Mouse (Mus musculus): ENCODE measurements around the gene Tmem102. TPM values are rescaled to one million over a fixed set of nuclear protein-coding genes. Genes with fewer than 3 reads are reported as not detected.

The Tmem102 gene
- polyA plus RNA-seq, 1 experiment from 2014 or later, result 0.88 TPM

GRCm38 (mm10) chr11:69775716-69776115 is 29.7 kb downstream of the Tmem102 start:
- Histone ChIP-seq H3K4me2 (ENCODE audit: low read depth) (no peak overlapping the region), H3K27me3 (ENCODE audit: control insufficient read depth, insufficient read depth, low read length) (peaks cover 10% of the 10 kb centered on the region; the same call in 1 of the 2 replicates), H3K27ac (ENCODE audit: low read depth, low read length) (no peak overlapping the region), H3K4me1 (ENCODE audit: control insufficient read depth, insufficient read depth, low read length) (no peaks in the 10 kb centered on the region; the same call in 1 of the 2 replicates), H3K4me3 (ENCODE audit: low read depth, low read length) (no peak overlapping the region), H3K36me3 (ENCODE audit: control insufficient read depth, insufficient read depth, low read length) (no peaks in the 10 kb centered on the region), H3K9ac (ENCODE audit: low read length) (no peak overlapping the region), H3K9me3 (ENCODE audit: control insufficient read depth, low read length) (no peaks in the 10 kb centered on the region)
- 61% methylated on average over 10 of the region's 10 CpGs for WGBS
- ATAC-seq (ENCODE audit: insufficient read depth, low FRiP score, low TSS enrichment) (no peak), DNase-seq (ENCODE audit: low spot score) (no peak)

- DNase-seq (ENCODE audit: low spot score) (no peak), ATAC-seq (ENCODE audit: insufficient read depth, low FRiP score, low TSS enrichment) (no peak)
- no peaks in the 10 kb centered on the region for H3K9me3 ChIP-seq (ENCODE audit: control insufficient read depth, low read length)
- no peak overlapping the region for H3K4me2 ChIP-seq (ENCODE audit: low read depth)
- H3K27me3 ChIP-seq (ENCODE audit: control insufficient read depth, insufficient read depth, low read length), result peaks cover 10% of the 10 kb centered on the region; the same call in 1 of the 2 replicates
- no peak overlapping the region for H3K27ac ChIP-seq (ENCODE audit: low read depth, low read length)
- 60% methylated on average over 5 of the region's 5 CpGs for WGBS
- no peaks in the 10 kb centered on the region for H3K36me3 ChIP-seq (ENCODE audit: control insufficient read depth, insufficient read depth, low read length)
- H3K9ac ChIP-seq (ENCODE audit: low read length), result no peak overlapping the region
- H3K4me1 ChIP-seq (ENCODE audit: control insufficient read depth, insufficient read depth, low read length), result no peaks in the 10 kb centered on the region; the same call in 1 of the 2 replicates
- no peak overlapping the region for H3K4me3 ChIP-seq (ENCODE audit: low read depth, low read length)
Observed at GRCm38 (mm10) chr11:69774961-69775360, 30.5 kb downstream of the Tmem102 start.

DNA sequence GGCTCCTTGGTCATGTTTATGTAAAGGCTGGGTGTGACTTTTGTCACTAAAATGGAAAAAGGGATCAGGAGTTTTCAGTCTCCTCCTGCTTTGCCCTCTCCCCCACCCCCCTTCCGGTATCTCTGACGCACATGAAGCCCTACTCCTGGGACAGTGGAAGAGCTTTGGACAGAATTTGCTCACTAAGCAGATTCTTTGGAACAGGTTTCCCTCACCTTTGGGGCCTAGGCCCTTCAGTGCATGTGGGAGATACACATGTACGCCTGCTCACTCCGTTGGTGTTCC is 37.9 kb downstream of the Tmem102 start:
- no peak overlapping the region for H3K27ac ChIP-seq (ENCODE audit: low read depth, low read length)
- H3K4me2 ChIP-seq (ENCODE audit: low read depth), result no peak overlapping the region
- DNase-seq (ENCODE audit: low spot score), result no peak
- H3K9me3 ChIP-seq (ENCODE audit: control insufficient read depth, low read length), result no peaks in the 10 kb centered on the region
- H3K36me3 ChIP-seq (ENCODE audit: control insufficient read depth, insufficient read depth, low read length), result no peaks in the 10 kb centered on the region
- ATAC-seq (ENCODE audit: insufficient read depth, low FRiP score, low TSS enrichment), result no peak
- H3K4me1 ChIP-seq (ENCODE audit: control insufficient read depth, insufficient read depth, low read length), result no peaks in the 10 kb centered on the region; the same call in 1 of the 2 replicates
- 73% methylated on average over 4 of the region's 4 CpGs for WGBS
- H3K27me3 ChIP-seq (ENCODE audit: control insufficient read depth, insufficient read depth, low read length), result no peaks in the 10 kb centered on the region
- H3K9ac ChIP-seq (ENCODE audit: low read length), result no peak overlapping the region
- H3K4me3 ChIP-seq (ENCODE audit: low read depth, low read length), result no peak overlapping the region

DNA sequence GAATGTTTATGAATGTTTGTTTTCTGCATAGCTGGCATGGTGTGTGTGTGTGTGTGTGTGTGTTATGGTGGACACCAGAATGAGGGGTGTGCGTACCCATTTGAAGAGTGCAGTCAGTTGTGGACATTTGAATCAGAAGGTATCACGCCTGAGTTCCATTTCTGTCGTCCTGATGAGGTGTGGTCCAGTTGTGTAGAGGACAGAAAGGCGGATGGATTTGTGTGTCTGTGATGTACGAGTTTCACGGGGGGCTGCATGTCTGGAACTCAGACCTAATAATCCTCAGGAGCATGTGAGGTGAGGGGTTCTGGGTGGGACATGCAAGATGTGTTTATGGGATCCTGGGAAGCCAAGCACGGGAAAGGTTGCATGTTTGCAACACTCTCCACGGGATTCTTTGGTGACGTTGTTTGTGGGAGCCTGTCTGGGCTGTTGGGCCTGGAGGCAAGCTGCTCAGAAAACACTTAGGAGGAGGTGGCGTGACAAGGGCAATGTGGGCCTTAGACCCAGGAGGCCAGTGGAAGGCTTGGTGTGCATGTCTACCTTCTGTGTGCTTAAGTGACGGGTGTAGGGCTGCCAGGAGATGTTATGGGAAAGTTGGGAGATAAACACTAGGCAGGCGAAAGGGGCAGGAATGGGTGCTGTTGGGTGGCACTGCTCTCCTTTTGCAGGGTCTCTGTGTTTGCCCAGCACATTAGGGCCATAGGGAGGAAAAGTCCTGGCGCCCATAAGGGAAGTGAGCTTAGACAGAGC is 38.4 kb downstream of the Tmem102 start:
- H3K4me2 ChIP-seq (ENCODE audit: low read depth), result peak overlapping the region; percentile 89
- DNase-seq (ENCODE audit: low spot score), result no peak
- H3K4me3 ChIP-seq (ENCODE audit: low read depth, low read length), result peak overlapping the region; percentile 80

GRCm38 (mm10) chr11:69766126-69766609 is 39.3 kb downstream of the Tmem102 start:
- DNase-seq (ENCODE audit: low spot score) (peak; percentile 60), ATAC-seq (ENCODE audit: insufficient read depth, low FRiP score, low TSS enrichment) (peak; percentile 65)
- no peaks in the 10 kb centered on the region for H3K36me3 ChIP-seq (ENCODE audit: control insufficient read depth, insufficient read depth, low read length)
- no peaks in the 10 kb centered on the region; the same call in 1 of the 2 replicates for H3K4me1 ChIP-seq (ENCODE audit: control insufficient read depth, insufficient read depth, low read length)
- H3K9ac ChIP-seq (ENCODE audit: low read length), result peak overlapping the region; percentile 89
- H3K4me3 ChIP-seq (ENCODE audit: low read depth, low read length), result peak overlapping the region; percentile 80
- no peaks in the 10 kb centered on the region for H3K9me3 ChIP-seq (ENCODE audit: control insufficient read depth, low read length)
- H3K27ac ChIP-seq (ENCODE audit: low read depth, low read length), result peak overlapping the region; percentile 56
- H3K27me3 ChIP-seq (ENCODE audit: control insufficient read depth, insufficient read depth, low read length), result no peaks in the 10 kb centered on the region
- WGBS, result under 1% methylated on average over 36 of the region's 37 CpGs
- peak overlapping the region; percentile 89 for H3K4me2 ChIP-seq (ENCODE audit: low read depth)

More for the DNA sequence above, 38.4 kb downstream of the Tmem102 start:
- H3K27ac ChIP-seq (ENCODE audit: low read depth, low read length), result no peak overlapping the region
- WGBS, result 66% methylated on average over 13 of the region's 13 CpGs
- no peaks in the 10 kb centered on the region for H3K27me3 ChIP-seq (ENCODE audit: control insufficient read depth, insufficient read depth, low read length)
- no peaks in the 10 kb centered on the region for H3K36me3 ChIP-seq (ENCODE audit: control insufficient read depth, insufficient read depth, low read length)
- no peaks in the 10 kb centered on the region; the same call in 1 of the 2 replicates for H3K4me1 ChIP-seq (ENCODE audit: control insufficient read depth, insufficient read depth, low read length)
- no peaks in the 10 kb centered on the region for H3K9me3 ChIP-seq (ENCODE audit: control insufficient read depth, low read length)
- ATAC-seq (ENCODE audit: insufficient read depth, low FRiP score, low TSS enrichment), result no peak
- H3K9ac ChIP-seq (ENCODE audit: low read length), result no peak overlapping the region

GRCm38 (mm10) chr11:69765221-69766125 is 40.0 kb downstream of the Tmem102 start, which contains the start of gene Zbtb4:
Zbtb4 (plus strand) TSS chr11:69765912.
- Histone ChIP-seq H3K4me2 (ENCODE audit: low read depth) (peak within 1 kb of the TSS; percentile 89), H3K9me3 (ENCODE audit: control insufficient read depth, low read length) (no peaks in the 10 kb centered on the region), H3K4me3 (ENCODE audit: low read depth, low read length) (peak within 1 kb of the TSS; percentile 80), H3K36me3 (ENCODE audit: control insufficient read depth, insufficient read depth, low read length) (no peaks in the 10 kb centered on the region), H3K4me1 (ENCODE audit: control insufficient read depth, insufficient read depth, low read length) (peaks cover 2% of the 10 kb centered on the region), H3K27ac (ENCODE audit: low read depth, low read length) (peak within 1 kb of the TSS; percentile 56), H3K27me3 (ENCODE audit: control insufficient read depth, insufficient read depth, low read length) (no peaks in the 10 kb centered on the region), H3K9ac (ENCODE audit: low read length) (peak within 1 kb of the TSS; percentile 89)
- DNase-seq (ENCODE audit: low spot score), result peak; percentile 29
- WGBS, result 27% methylated on average over 35 of the region's 55 CpGs
- ATAC-seq (ENCODE audit: insufficient read depth, low FRiP score, low TSS enrichment), result peak; percentile 48

DNA sequence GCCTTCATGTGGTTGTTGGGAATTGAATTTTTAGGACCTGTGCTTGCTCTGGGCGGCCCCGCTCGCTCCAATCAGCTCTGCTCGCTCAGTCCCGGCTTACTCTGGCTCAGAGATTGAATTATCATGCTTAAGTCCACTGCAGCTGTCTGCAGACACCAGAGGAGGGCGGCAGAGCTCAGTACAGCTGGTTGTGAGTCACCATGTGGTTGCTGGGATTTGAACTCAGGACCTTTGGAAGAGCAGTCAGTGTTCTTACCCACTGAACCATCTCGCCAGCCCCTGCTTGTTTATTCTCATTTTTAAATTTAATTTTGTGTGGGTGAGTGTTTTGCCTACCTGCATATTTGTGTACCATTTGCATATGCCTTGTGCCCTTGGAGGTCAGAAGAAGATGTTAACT is 41.9 kb downstream of the Tmem102 start:
- 67% methylated on average over 7 of the region's 7 CpGs for WGBS
- Histone ChIP-seq H3K9ac (ENCODE audit: low read length) (no peak overlapping the region), H3K27me3 (ENCODE audit: control insufficient read depth, insufficient read depth, low read length) (no peaks in the 10 kb centered on the region), H3K9me3 (ENCODE audit: control insufficient read depth, low read length) (no peaks in the 10 kb centered on the region), H3K4me3 (ENCODE audit: low read depth, low read length) (no peak overlapping the region), H3K36me3 (ENCODE audit: control insufficient read depth, insufficient read depth, low read length) (no peaks in the 10 kb centered on the region), H3K4me2 (ENCODE audit: low read depth) (no peak overlapping the region), H3K4me1 (ENCODE audit: control insufficient read depth, insufficient read depth, low read length) (peaks cover 12% of the 10 kb centered on the region), H3K27ac (ENCODE audit: low read depth, low read length) (no peak overlapping the region)
- DNase-seq (ENCODE audit: low spot score) (no peak), ATAC-seq (ENCODE audit: insufficient read depth, low FRiP score, low TSS enrichment) (no peak)

GRCm38 (mm10) chr11:69761868-69762267 is 43.6 kb downstream of the Tmem102 start, which contains the start of gene Slc35g3:
Slc35g3 (minus strand) TSS chr11:69761968.
- peaks cover 21% of the 10 kb centered on the region for H3K4me1 ChIP-seq (ENCODE audit: control insufficient read depth, insufficient read depth, low read length)
- no peaks in the 10 kb centered on the region for H3K27me3 ChIP-seq (ENCODE audit: control insufficient read depth, insufficient read depth, low read length)
- 79% methylated on average over 1 of the region's 1 CpGs for WGBS
- no peak within 1 kb of the TSS for H3K4me3 ChIP-seq (ENCODE audit: low read depth, low read length)
- DNase-seq (ENCODE audit: low spot score) (no peak), ATAC-seq (ENCODE audit: insufficient read depth, low FRiP score, low TSS enrichment) (no peak)
- no peaks in the 10 kb centered on the region for H3K9me3 ChIP-seq (ENCODE audit: control insufficient read depth, low read length)
- H3K4me2 ChIP-seq (ENCODE audit: low read depth), result no peak within 1 kb of the TSS
- H3K36me3 ChIP-seq (ENCODE audit: control insufficient read depth, insufficient read depth, low read length), result no peaks in the 10 kb centered on the region
- H3K9ac ChIP-seq (ENCODE audit: low read length), result no peak within 1 kb of the TSS
- peak within 1 kb of the TSS; percentile 92; the same call in 1 of the 2 replicates for H3K27ac ChIP-seq (ENCODE audit: low read depth, low read length)
